Mouse (Mus musculus): ENCODE data around the gene Fkbp6. TPM values are rescaled to one million over a fixed set of nuclear protein-coding genes. Genes with fewer than 3 reads are reported as not detected.

Gene Fkbp6
- total RNA-seq, 2 experiments from 2014 or later, result not detected

- DNase-seq, result no peak
Observed at GRCm38 (mm10) chr5:135351606-135352005, 1.8 kb upstream of the Fkbp6 start.

DNA sequence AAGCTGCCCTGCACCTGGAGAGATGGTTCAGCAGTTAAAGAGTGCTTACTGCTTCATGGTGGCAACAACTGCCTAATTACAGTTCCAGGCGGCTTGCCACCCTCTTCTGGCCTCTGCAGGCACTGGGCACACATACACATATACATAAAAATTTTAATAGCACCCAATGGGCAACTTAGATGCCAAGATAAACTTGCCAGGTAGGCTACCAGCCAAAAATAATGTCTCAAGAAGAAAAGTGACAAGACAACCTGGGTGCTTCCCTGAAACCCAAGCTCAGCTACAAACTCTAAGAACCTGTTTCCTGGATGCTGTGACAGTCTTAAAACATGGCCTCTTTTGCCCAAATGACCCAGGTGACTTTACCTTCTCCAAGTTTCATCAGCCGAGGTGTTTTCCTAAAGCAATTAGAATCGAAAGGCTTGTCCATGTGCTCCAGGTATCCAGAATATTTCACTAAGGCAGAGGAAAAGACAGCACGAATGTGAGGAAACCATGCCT lies 2.3 kb downstream of the Fkbp6 start:
- no peak for DNase-seq

DNA sequence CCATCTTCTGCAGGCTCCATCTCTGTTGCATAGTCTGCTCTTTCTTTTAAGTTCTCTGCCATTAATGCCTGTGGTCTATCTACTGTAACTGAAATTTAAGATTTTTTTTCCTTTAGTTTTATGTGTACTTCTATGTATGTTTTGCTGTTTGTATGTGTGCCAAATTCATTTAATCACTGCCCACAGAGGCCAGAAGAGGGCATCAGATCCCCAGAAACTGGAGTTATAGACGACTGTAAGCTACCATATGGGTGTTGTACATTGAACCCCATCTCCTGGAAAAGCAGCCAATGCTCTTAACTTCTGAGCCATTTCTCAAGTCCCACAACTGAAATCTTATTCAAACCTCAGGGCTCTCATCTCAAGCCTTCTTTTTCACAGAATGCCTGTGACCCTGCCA lies 3.4 kb downstream of the Fkbp6 start:
- DNase-seq, result no peak

DNA sequence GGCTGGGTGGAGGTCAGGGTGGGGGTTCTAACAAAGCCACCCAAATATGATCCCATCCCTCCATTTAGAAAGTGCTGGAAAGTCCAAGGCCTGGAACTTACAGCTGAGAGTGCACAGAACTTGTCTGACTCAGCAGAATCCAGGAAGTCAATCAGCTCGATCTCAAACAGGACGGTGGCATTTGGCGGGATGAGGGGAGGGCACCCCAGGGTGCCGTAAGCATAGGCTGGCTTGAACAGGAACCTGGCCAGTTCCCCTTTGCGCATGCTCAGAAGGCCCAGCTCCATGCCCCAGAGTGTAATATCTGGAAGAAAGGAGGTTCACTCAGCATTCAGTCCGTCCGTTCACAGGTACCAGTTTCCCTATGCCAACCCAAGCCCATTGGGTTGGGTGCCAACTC lies 3.9 kb downstream of the Fkbp6 start:
- no peak for DNase-seq

GRCm38 (mm10) chr5:135337575-135337974 lies 12.3 kb downstream of the Fkbp6 start:
- no peak for DNase-seq

- no peak for DNase-seq
Observed at GRCm38 (mm10) chr5:135331161-135331560, 18.7 kb downstream of the Fkbp6 start.

- no peak for DNase-seq
Observed at GRCm38 (mm10) chr5:135330201-135330600, 19.6 kb downstream of the Fkbp6 start.

- no peak for DNase-seq
Observed at GRCm38 (mm10) chr5:135329471-135329870, 20.4 kb downstream of the Fkbp6 start.

- no peak for DNase-seq
Observed at GRCm38 (mm10) chr5:135326121-135326659, 23.7 kb downstream of the Fkbp6 start.

DNA sequence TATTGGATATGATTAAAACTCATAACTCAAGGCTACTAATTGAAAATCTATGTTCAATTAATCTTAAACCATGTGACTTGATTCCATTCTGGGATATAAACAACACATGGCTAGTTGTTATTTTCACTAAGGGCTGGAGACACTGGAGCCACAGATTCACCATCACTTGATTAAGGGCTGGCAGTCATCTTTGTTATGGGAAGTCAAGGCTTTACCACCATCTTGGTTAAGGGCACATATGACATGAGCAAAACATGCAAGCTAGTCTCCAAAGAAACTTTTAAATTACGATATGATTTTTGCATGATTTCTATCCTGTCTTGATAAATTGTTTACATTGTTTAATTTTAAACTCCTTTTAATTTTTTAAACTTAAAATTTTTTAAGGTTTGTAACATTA lies 27.6 kb downstream of the Fkbp6 start:
- DNase-seq, result no peak

GRCm38 (mm10) chr5:135319856-135320255 lies 30.0 kb downstream of the Fkbp6 start:
- DNase-seq, result no peak

DNA sequence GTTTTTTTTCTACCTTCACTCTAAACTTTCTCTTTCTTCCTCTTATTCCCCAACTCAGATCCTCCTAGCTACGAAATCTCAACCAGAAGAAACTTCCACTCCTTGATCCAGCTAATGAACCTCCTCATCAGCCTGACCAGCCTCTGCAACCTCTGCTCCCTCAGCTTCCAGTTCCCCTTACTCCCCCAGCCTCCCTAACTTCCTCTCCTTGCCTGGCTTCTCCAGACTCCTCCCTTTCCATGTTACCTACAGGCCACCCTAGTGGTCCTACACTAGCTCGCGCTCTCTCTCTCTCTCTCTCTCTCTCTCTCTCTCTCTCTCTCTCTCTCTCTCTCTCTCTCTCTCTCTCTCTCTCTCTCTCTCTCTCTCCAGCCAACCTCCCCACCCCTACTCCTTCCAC lies 33.7 kb downstream of the Fkbp6 start:
- DNase-seq, result no peak

DNA sequence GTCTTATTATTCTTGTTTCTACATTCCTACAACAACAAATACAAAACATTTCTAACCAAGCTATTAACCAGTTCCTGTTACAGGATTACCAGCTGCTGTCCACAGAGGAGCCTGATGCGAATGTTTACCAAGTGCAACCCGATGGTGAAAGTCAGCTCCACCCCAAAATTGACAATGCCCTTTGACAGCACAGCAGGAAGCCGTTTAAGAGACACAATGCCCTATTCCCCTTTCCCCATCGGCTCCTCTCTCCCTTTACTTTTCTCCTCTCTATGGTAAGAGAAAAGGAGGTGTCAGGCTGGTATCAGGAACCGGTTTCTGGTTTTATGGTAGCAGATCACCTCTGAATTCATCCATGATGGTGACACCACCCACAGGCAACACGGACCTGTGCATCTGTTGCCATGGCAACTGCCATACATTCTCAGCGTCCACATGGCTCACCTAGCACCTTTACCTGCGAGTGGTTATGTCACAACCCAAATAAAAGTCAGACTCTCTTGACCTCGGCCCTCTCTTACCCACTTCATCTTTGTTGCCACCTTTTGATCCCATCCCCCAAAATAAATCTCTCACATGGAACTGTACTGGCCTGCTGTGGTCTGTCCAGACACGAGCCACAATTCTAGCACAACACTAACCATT lies 43.4 kb downstream of the Fkbp6 start:
- DNase-seq, result no peak

- DNase-seq, result no peak
Observed at GRCm38 (mm10) chr5:135302454-135302853, 47.4 kb downstream of the Fkbp6 start.

DNA sequence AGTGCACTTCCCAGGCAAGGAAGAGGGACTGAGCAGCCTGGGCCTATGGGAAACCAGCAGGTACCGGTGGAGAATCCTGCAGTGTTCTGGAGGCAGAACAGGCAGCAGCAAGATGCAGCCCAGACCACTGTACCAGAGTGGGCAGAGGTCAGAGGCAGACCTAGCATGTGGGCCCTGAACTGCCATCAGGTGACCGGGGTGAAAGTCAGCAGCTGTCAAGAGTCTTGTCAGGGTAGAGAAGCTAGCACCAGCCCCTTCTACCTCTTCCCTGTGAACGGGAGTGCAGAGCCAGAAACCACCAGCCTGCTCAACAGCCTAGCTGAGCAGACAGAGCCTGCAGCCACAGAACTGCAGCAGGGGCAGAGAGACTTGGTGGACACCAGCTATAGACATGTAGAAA lies 47.9 kb downstream of the Fkbp6 start:
- DNase-seq, result no peak

DNA sequence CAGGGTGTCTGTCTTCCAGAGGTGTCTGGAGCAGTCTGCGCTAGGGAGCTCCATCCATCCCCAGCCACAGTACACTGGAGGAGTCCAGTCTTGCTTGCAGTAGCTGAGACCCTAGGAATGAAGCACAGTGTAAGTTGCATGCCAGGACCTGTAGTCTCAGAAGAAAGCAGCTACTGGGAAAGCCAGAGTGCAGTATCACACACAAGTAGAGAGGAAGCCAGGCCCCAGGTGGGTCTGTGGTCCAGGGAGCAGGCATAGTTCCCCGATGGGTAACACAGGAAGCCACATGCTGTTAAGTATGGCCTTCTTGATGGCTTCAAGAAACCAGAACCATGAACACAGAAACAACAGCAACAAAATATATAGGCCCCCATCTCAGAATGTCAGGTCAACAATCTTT lies 57.8 kb downstream of the Fkbp6 start:
- no peak for DNase-seq

DNA sequence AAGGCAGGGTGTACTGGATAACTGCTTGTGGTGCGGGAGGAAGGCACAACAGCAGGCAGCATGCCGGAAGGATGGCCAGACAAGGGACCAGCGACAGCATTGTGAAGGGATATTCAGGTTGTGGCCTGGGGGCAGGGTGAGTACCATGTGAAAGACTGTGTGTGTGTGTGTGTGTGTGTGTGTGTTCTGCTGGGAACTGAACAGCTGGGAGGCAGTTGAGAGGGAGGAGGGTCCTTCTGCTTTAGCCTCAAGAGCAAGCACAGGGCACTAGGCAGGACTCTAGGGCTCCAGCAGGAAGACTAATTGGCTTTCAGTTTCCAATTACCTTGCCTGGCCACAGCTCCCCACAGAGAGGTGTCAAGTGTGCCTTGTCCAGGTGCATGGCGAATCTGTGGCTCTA lies 58.7 kb downstream of the Fkbp6 start:
- no peak for DNase-seq

GRCm38 (mm10) chr5:135290703-135291102 lies 59.1 kb downstream of the Fkbp6 start:
- no peak for DNase-seq

DNA sequence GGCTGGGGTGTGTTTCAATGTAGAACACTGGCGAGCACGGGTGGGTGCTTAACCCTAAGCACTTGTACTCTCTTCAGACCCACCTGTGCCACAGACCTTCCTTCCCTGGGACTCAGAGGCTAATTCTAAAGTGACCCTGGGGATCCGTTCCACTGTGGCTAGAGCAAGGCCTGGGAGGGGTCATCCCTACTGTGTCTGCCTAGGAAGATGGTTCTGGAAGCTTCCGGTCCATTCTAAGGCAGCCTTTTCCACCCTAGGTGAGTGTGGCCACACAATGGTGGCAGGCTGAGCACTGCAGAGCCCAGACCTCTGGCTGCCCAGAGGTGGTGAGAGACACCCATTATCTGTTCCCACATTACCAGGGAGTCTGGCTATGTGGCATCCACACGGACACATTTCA lies 62.9 kb downstream of the Fkbp6 start:
- DNase-seq, result no peak

DNA sequence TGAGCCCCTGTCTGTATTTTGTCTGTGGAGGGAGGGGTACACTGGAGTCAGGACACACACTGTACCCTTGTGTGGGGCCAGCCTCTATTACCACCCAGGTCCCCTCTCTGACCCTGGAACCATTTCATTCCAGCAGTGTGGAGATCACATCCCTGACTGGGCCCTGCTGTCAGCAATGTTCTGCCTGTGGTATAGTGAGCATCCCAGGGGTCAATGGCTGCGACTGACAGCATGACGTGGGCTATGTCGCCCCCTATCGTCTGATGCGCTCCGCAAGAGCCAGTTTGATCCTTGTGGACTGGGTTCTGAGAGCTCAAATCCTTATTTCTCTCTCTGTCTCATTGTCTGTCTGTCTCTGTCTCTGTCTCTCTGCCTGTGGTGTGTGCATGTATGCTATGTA lies 63.7 kb downstream of the Fkbp6 start:
- DNase-seq, result peak; percentile 75 to 79

DNA sequence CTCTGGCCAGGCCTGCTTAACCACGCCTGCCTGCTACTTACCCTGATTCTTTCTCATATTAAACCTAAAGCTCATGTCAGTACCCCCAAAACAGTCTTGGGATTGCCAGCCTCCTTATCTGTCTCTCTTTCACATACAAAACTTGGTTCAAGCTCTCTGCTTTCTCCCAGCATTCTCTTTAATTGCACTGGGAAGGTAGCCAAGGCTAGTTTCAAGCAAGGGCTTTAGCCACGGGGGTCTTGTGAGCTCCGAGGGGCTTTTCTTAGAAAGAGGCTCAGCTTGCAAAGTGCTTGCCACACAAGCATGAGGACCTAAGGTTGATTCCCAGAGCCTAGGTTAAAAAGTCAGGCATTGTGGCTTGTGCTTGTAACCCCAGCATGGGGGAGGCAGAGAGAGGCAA lies 64.6 kb downstream of the Fkbp6 start:
- DNase-seq, result no peak

DNA sequence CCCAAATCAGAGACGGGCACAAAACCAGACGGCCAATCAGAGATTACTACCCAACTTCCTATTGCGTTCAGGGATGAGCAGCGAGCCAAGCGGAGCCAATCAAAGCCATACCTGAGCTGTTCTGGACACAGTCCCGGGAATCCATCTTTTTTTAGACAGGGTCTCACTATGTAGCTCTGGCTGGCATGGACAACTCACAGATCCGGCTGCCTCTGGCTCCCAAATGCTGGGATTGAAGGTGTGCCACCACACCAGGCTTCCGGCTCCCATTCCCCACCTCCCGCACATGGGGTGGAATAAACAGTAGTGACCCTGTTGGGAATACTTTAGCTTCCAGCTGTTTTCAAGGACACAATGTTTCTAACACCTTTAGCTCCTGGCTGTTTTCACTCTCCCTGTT lies 69.6 kb downstream of the Fkbp6 start:
- no peak for DNase-seq

- no peak for DNase-seq
Observed at GRCm38 (mm10) chr5:135276597-135276996, 73.2 kb downstream of the Fkbp6 start.

DNA sequence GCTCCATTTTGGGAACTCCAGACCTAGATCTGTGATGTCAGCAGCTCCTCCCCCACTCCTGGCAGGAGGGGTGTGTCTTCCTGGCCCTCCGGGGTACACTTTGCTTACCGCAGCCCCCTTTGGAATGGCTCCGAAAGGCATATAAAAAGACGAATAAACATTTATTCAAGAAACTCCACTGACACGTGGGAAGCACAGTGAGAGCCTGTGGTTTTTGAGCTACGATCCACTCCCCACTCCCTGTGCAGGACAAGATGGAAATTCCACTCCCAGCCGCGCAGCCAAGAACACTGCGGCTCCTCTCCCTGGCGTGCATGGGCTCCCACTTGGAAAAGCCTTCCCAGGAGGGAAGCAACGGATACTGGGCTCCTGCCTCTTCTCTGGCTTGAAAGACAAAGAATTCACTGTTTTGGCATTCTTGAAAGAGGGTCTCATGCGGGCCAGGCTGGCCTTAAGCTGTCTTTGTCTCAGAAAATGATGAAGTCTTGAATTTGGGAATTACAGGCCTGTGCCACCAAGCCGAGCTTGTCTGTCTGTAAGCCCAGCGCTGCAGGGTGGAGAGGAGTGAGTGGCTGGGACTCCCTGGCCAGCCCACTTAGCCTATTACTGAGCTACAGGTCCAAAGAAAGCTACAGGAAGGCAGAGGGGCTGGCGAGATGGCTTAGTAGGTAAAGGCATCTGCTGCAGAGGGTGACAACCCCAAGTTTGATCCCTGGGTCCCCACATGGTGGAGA lies 75.0 kb downstream of the Fkbp6 start:
- no peak for DNase-seq
